Comparison of ENCODE assay signal across 22 mouse cellular contexts in the genomic region with DNA sequence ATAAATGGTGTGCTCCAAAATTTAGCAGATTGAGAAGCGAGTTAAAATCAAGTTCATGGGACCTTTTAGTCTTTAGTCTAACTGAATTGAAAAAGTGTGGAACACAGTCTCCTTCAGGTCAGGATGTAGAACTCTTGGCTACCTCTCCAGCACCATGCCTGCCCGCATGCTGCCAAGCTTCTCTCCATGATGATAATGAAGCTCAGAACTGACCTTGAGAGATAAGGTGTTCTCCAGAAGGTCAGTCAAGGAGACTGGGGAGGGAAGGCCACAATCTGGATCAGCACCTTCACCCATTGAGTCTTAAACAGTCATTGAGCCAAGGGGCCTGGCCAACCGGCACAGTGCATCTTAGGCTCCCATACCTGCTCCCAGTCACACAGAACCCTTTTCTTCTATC. TPM values are rescaled to one million over a fixed set of nuclear protein-coding genes. Genes with fewer than 3 reads are reported as not detected.
A peak's percentile ranks its signal among the peaks of the same experiment; 100 is the strongest.
DNase-seq lines count a peak whose midpoint lies in the region; ATAC-seq and TF ChIP-seq lines count a peak whose summit lies in the region.
"Had no signal": no experiment of that assay in that cellular context is flagged by ENCODE, and none has a peak within 500 bp of the region (broad histone marks: within the 10 kb centered on the region; RNA-seq: fewer than 3 reads in every experiment).

No protein-coding gene starts in this region.

- no peaks in the 10 kb centered on the region for H3K36me3 ChIP-seq in heart, postnatal 0 days (replicated peaks; ENCODE audit: control insufficient read depth, insufficient read depth, low read length)
- H3K36me3 ChIP-seq in liver, postnatal 0 days (replicated peaks; ENCODE audit: insufficient read depth, low read length): no peaks in the 10 kb centered on the region
- no peaks in the 10 kb centered on the region for H3K36me3 ChIP-seq in liver, embryonic 12.5 days
- peaks cover 0 to 14% of the 10 kb centered on the region in 2 experiments; a peak in 2 of 4 replicates for H3K36me3 ChIP-seq in MEL (ENCODE audit: control insufficient read depth in 1 of 2, insufficient read depth in 2 of 2, low read length in 2 of 2)
- H3K36me3 ChIP-seq: embryonic facial prominence, embryonic 10.5 days; embryonic facial prominence, embryonic 12.5 days; forebrain, embryonic 15.5 days had no signal

- no peak overlapping the region for H3K4me2 ChIP-seq in heart, postnatal 0 days (ENCODE audit: low read depth, low read length)
- no peak overlapping the region for H3K4me2 ChIP-seq in liver, postnatal 0 days (ENCODE audit: low read depth, low read length)
- H3K4me2 ChIP-seq in liver, embryonic 12.5 days: no peak overlapping the region
- H3K4me2 ChIP-seq: embryonic facial prominence, embryonic 12.5 days; forebrain, embryonic 13.5 days; forebrain, embryonic 15.5 days had no signal

- TF ChIP-seq CTCF in heart, postnatal 0 days (IDR thresholded peaks at IDR 0.05; ENCODE audit: low read depth): no peak
- TF ChIP-seq CTCF in liver, postnatal 0 days (IDR thresholded peaks at IDR 0.05; ENCODE audit: low read depth): no peak
- TF ChIP-seq CTCF in MEL (IDR thresholded peaks at IDR 0.05 in 2 of 3, conservative IDR thresholded peaks at IDR 0.05 in 1 of 3; ENCODE audit: control insufficient read depth in 1 of 3, insufficient read depth in 1 of 3, low read depth in 2 of 3, low read length in 3 of 3, poor library complexity in 1 of 3, severe bottlenecking in 1 of 3): no peak

- no peak overlapping the region for H3K4me3 ChIP-seq in heart, postnatal 0 days (ENCODE audit: low read depth, low read length)
- no peak overlapping the region for H3K4me3 ChIP-seq in liver, postnatal 0 days (ENCODE audit: low read depth, low read length)
- no peak overlapping the region for H3K4me3 ChIP-seq in liver, embryonic 12.5 days
- no peak overlapping the region for H3K4me3 ChIP-seq in MEL (ENCODE audit: control insufficient read depth in 1 of 2, insufficient read depth in 1 of 2, low read depth in 2 of 2, low read length in 2 of 2)
- H3K4me3 ChIP-seq: embryonic facial prominence, embryonic 10.5 days; embryonic facial prominence, embryonic 12.5 days; forebrain, embryonic 13.5 days; forebrain, embryonic 15.5 days had no signal

- no peak for TF ChIP-seq RAD21 in MEL (IDR thresholded peaks at IDR 0.05; ENCODE audit: low read depth, low read length)

- no peak overlapping the region for H3K27ac ChIP-seq in heart, postnatal 0 days (ENCODE audit: low read depth)
- no peak overlapping the region for H3K27ac ChIP-seq in liver, postnatal 0 days (ENCODE audit: low read depth)
- no peak overlapping the region for H3K27ac ChIP-seq in liver, embryonic 12.5 days
- H3K27ac ChIP-seq in MEL (ENCODE audit: control insufficient read depth, low read depth, low read length): no peak overlapping the region
- H3K27ac ChIP-seq: embryonic facial prominence, embryonic 10.5 days; embryonic facial prominence, embryonic 12.5 days; forebrain, embryonic 13.5 days; forebrain, embryonic 15.5 days had no signal

- no peak for TF ChIP-seq EP300 in heart, postnatal 0 days (IDR thresholded peaks at IDR 0.05; ENCODE audit: low read depth)
- TF ChIP-seq EP300 in liver, postnatal 0 days (IDR thresholded peaks at IDR 0.05; ENCODE audit: low read depth): no peak
- TF ChIP-seq EP300 in MEL (IDR thresholded peaks at IDR 0.05; ENCODE audit: low read depth in 1 of 2, low read length in 2 of 2): no peak

- peak; percentile 39; the same call in 1 of the 2 replicates for ATAC-seq in heart, postnatal 0 days (ENCODE audit: insufficient read depth, low read depth)
- ATAC-seq in liver, postnatal 0 days: no peak
- ATAC-seq in liver, embryonic 12.5 days: no peak
- peak; percentile 49 for ATAC-seq in megakaryocyte progenitor cell, adult 5-6 weeks (replicated peaks; ENCODE audit: poor library complexity)
- no peak for ATAC-seq in monocyte, adult 5-6 weeks (replicated peaks; ENCODE audit: insufficient number of reproducible peaks, low FRiP score, low TSS enrichment, poor library complexity, severe bottlenecking)
- ATAC-seq: activated CD4-positive, CD25-positive, alpha-beta regulatory T cell, adult 4 months; forebrain, embryonic 13.5 days; forebrain, embryonic 15.5 days; Patski had no signal

- no peaks in the 10 kb centered on the region for H3K9me3 ChIP-seq in heart, postnatal 0 days (replicated peaks; ENCODE audit: control insufficient read depth, low read length)
- H3K9me3 ChIP-seq in liver, postnatal 0 days (ENCODE audit: low read length): no peaks in the 10 kb centered on the region
- H3K9me3 ChIP-seq in liver, embryonic 12.5 days (replicated peaks): no peaks in the 10 kb centered on the region
- no peaks in the 10 kb centered on the region for H3K9me3 ChIP-seq in MEL (replicated peaks; ENCODE audit: insufficient read depth, low read length)
- H3K9me3 ChIP-seq: embryonic facial prominence, embryonic 10.5 days; embryonic facial prominence, embryonic 12.5 days; forebrain, embryonic 13.5 days; forebrain, embryonic 15.5 days had no signal

- H3K27me3 ChIP-seq in heart, postnatal 0 days (ENCODE audit: control insufficient read depth, insufficient read depth, low read length): no peaks in the 10 kb centered on the region
- H3K27me3 ChIP-seq in liver, postnatal 0 days (ENCODE audit: insufficient read depth, low read length): no peaks in the 10 kb centered on the region
- peaks cover 4% of the 10 kb centered on the region; the same call in 1 of the 2 replicates for H3K27me3 ChIP-seq in liver, embryonic 12.5 days (replicated peaks)
- H3K27me3 ChIP-seq in MEL (ENCODE audit: control insufficient read depth in 1 of 2, insufficient read depth in 2 of 2, low read length in 2 of 2): no peaks in the 10 kb centered on the region
- H3K27me3 ChIP-seq: embryonic facial prominence, embryonic 12.5 days; Patski had no signal

- H3K4me1 ChIP-seq in heart, postnatal 0 days (ENCODE audit: control insufficient read depth, insufficient read depth): no peaks in the 10 kb centered on the region
- H3K4me1 ChIP-seq in liver, postnatal 0 days (ENCODE audit: insufficient read depth): peaks cover 2% of the 10 kb centered on the region
- peaks cover 3% of the 10 kb centered on the region for H3K4me1 ChIP-seq in liver, embryonic 12.5 days
- H3K4me1 ChIP-seq in MEL (ENCODE audit: control insufficient read depth in 1 of 2, insufficient read depth in 2 of 2, low read length in 2 of 2): peaks cover 7 to 16% of the 10 kb centered on the region in 2 experiments
- H3K4me1 ChIP-seq: embryonic facial prominence, embryonic 12.5 days; forebrain, embryonic 13.5 days; forebrain, embryonic 15.5 days had no signal

- TF ChIP-seq POLR2A in MEL (IDR thresholded peaks at IDR 0.05; ENCODE audit: control insufficient read depth in 1 of 2, insufficient read depth in 1 of 2, low read depth in 1 of 2, low read length in 2 of 2, poor library complexity in 1 of 2): no peak

- H3K9ac ChIP-seq in heart, postnatal 0 days (replicated peaks; ENCODE audit: low read depth, low read length): no peak overlapping the region
- H3K9ac ChIP-seq in liver, postnatal 0 days (replicated peaks): no peak overlapping the region
- no peak overlapping the region for H3K9ac ChIP-seq in liver, embryonic 12.5 days
- no peak overlapping the region for H3K9ac ChIP-seq in MEL (ENCODE audit: control insufficient read depth, low read depth, low read length, poor library complexity, severe bottlenecking)
- H3K9ac ChIP-seq: embryonic facial prominence, embryonic 12.5 days; forebrain, embryonic 13.5 days; forebrain, embryonic 15.5 days had no signal

- 66% methylated on average over 3 of the region's 3 CpGs for WGBS in heart, postnatal 0 days
- WGBS in liver, postnatal 0 days (ENCODE audit: insufficient replicate concordance): 72% methylated on average over 3 of the region's 3 CpGs
- 64% methylated on average over 3 of the region's 3 CpGs for WGBS in liver, embryonic 12.5 days (ENCODE audit: insufficient replicate concordance)

- no peaks in the 10 kb centered on the region for H3K79me2 ChIP-seq in MEL (ENCODE audit: control insufficient read depth, insufficient read depth, low read length, poor library complexity)

- DNase-seq in heart, postnatal 0 days (ENCODE audit: low spot score): no peak
- DNase-seq in heart, adult 9 months (ENCODE audit: low spot score in 2 of 2): no peak
- peak; percentile 6 for DNase-seq in liver, postnatal 0 days
- DNase-seq in MEL (ENCODE audit: low read depth, low spot score): no peak
- DNase-seq in spleen, postnatal 4 days (ENCODE audit: low spot score in 2 of 2): no peak
- DNase-seq: adrenal gland, adult 8-10 months; adrenal gland, postnatal 14 days; adrenal gland, postnatal 36 days; cerebellum, adult 11-12 months; cerebellum, adult 2 months; cerebellum, adult 9-10 months; cerebellum, postnatal 10 days; cerebellum, postnatal 25 days had no signal

TF ChIP-seq in MEL, 35 proteins besides CTCF, POLR2A, EP300 and RAD21:
- no peak for TF ChIP-seq CHD1 (IDR thresholded peaks at IDR 0.05; ENCODE audit: low read depth, low read length)
- peak; percentile 9; the same call in 1 of the 2 replicates for TF ChIP-seq TAL1 (IDR thresholded peaks at IDR 0.05; ENCODE audit: low read length)
- TF ChIP-seq SMC3 (IDR thresholded peaks at IDR 0.05; ENCODE audit: low read depth, low read length): no peak
TF ChIP-seq in MEL: peak in this region for 1.

RNA-seq across cellular contexts. Expression of gene Rab14, which starts 5.8 kb away (rescaled TPM):
- 83.8 and 130 TPM in 2 replicates for total RNA-seq in heart, postnatal 0 days (2014; rRNA removed; ENCODE audit: low replicate concordance)
- polyA plus RNA-seq in heart, postnatal 0 days (2015; fragmentation: Nextera tagmentation; extraction: Ambion mirVana): 346 and 349 TPM in 2 replicates
- 208 and 217 TPM in 2 replicates for polyA plus RNA-seq in liver, postnatal 0 days (2015; fragmentation: Nextera tagmentation; extraction: Ambion mirVana)
- polyA plus RNA-seq in liver, embryonic 12.5 days (2016; fragmentation: Nextera tagmentation; extraction: Ambion mirVana): 141 and 143 TPM in 2 replicates
- total RNA-seq in MEL (2012; rRNA removed): 27.2 and 28.1 TPM in 2 replicates
- polyA plus RNA-seq in MEL (2012; ENCODE audit: insufficient read depth in 1 of 2, insufficient read length in 2 of 2, low read depth in 1 of 2, low replicate concordance in 2 of 2, missing spikeins in 1 of 2): 10 to 100 TPM; 78.1 to 81.6 TPM
- 110 and 111 TPM in 2 replicates for total RNA-seq in megakaryocyte progenitor cell, adult 5-6 weeks (2015)
- 105 and 106 TPM in 2 replicates for total RNA-seq in megakaryocyte progenitor cell, adult 5-6 weeks (2017)
- 195 to 215 TPM (median 203 TPM) in 3 replicates for total RNA-seq in monocyte, adult 5-6 weeks (2017)

RNA-seq across cellular contexts. Expression of gene Gsn, which starts 49.4 kb away (rescaled TPM):
- total RNA-seq in heart, postnatal 0 days (2014; rRNA removed; ENCODE audit: low replicate concordance): 454 and 460 TPM in 2 replicates
- 255 and 259 TPM in 2 replicates for polyA plus RNA-seq in heart, postnatal 0 days (2015; fragmentation: Nextera tagmentation; extraction: Ambion mirVana)
- polyA plus RNA-seq in liver, postnatal 0 days (2015; fragmentation: Nextera tagmentation; extraction: Ambion mirVana): 56.1 and 59.7 TPM in 2 replicates
- 76.8 and 80.4 TPM in 2 replicates for polyA plus RNA-seq in liver, embryonic 12.5 days (2016; fragmentation: Nextera tagmentation; extraction: Ambion mirVana)
- 6.0 and 8.0 TPM in 2 replicates for total RNA-seq in MEL (2012; rRNA removed)
- 1 to 10 TPM in 1 of 2 experiments, not detected in 1; 8.2 TPM for polyA plus RNA-seq in MEL (2012; ENCODE audit: insufficient read depth in 1 of 2, insufficient read length in 2 of 2, low read depth in 1 of 2, low replicate concordance in 2 of 2, missing spikeins in 1 of 2)
- total RNA-seq in megakaryocyte progenitor cell, adult 5-6 weeks (2015): 6.9 and 10.0 TPM in 2 replicates
- 12.5 TPM in 2 replicates for total RNA-seq in megakaryocyte progenitor cell, adult 5-6 weeks (2017)
- total RNA-seq in monocyte, adult 5-6 weeks (2017): 36.7 to 46.1 TPM (median 45.9 TPM) in 3 replicates

Comparison
In these comparisons a context has a peak if more than half of its experiments do, and no peak if none do; other contexts are left out.
1. ATAC-seq: peak in heart, postnatal 0 days (single experiment) and megakaryocyte progenitor cell, adult 5-6 weeks (single experiment); none in liver, postnatal 0 days (single experiment), liver, embryonic 12.5 days (single experiment) and monocyte, adult 5-6 weeks (single experiment).